Mouse (Mus musculus) liver, embryonic 11.5 days (tissue): Measurements from ENCODE around the gene Art4. TPM values are rescaled to one million over a fixed set of nuclear protein-coding genes. Genes with fewer than 3 reads are reported as not detected.

Experiments
- ATAC-seq: fragments of 200-750 bp; cut with Nextera tagmentation; replicated peaks from 2 replicates; pipeline ENCODE4 v1.8.0; 2017; ENCODE audit warnings: moderate number of reproducible peaks, mild to moderate bottlenecking, moderate TSS enrichment, moderate library complexity; ENCODE audit not compliant: low FRiP score
- DNase-seq: peaks from one replicate; pipeline ENCODE4 v3.0.0-alpha.2; 2017; ENCODE audit warnings: low spot score
- H3K27ac ChIP-seq: fragments of 300-500 bp; sonication (generic); 2 replicates; pipeline ENCODE4 v1.5.1; 2014; ENCODE audit warnings: mild to moderate bottlenecking, low read depth, low read length, control low read depth
- H3K27me3 ChIP-seq: fragments of 300-500 bp; sonication (generic); replicated peaks from 2 replicates; pipeline ENCODE4 v1.6.1; 2014; ENCODE audit warnings: low read length, mixed read lengths; ENCODE audit not compliant: control insufficient read depth, insufficient read depth
- H3K36me3 ChIP-seq: fragments of 300-500 bp; sonication (generic); 2 replicates; pipeline ENCODE4 v1.6.1; 2014; ENCODE audit warnings: mild to moderate bottlenecking, low read length, moderate library complexity, mixed read lengths; ENCODE audit not compliant: control insufficient read depth, insufficient read depth
- H3K4me1 ChIP-seq: fragments of 300-500 bp; sonication (generic); replicated peaks from 2 replicates; pipeline ENCODE4 v1.6.1; 2014; ENCODE audit warnings: low read length, mixed read lengths; ENCODE audit not compliant: control insufficient read depth, insufficient read depth
- H3K4me2 ChIP-seq: fragments of 300-500 bp; sonication (generic); 2 replicates; pipeline ENCODE4 v1.6.1; 2014; ENCODE audit warnings: mild to moderate bottlenecking, control low read depth, moderate library complexity
- H3K4me3 ChIP-seq: fragments of 300-500 bp; sonication (generic); 2 replicates; pipeline ENCODE4 v1.5.1; 2014; ENCODE audit warnings: low read depth, low read length, control low read depth
- H3K9ac ChIP-seq: fragments of 300-500 bp; sonication (generic); 2 replicates; pipeline ENCODE4 v1.6.1; 2014; ENCODE audit warnings: low read depth, low read length, control low read depth
- H3K9me3 ChIP-seq: fragments of 300-500 bp; sonication (generic); 2 replicates; pipeline ENCODE4 v1.6.1; 2016; ENCODE audit warnings: low read length, inconsistent platforms, mixed read lengths; ENCODE audit not compliant: control insufficient read depth
- WGBS: fragments of 180-500 bp; shearing (Covaris S2); extraction: QIAGEN DNeasy Blood & Tissue Kit; methylation state at CpG from one replicate; pipeline ENCODE4 v1.1.7; 2014; 5-methylcytosine and 5-hydroxymethylcytosine counted together
- polyA plus RNA-seq: library from polyadenylated mRNA; unstranded; fragments of >200 nt; fragmentation: Nextera tagmentation; extraction: Ambion mirVana; gene quantifications from 2 replicates; pipeline ENCODE4 v1.2.1, GENCODE M21; 2014

The Art4 gene
- polyA plus RNA-seq, 1 experiment from 2014 or later: 8.7 TPM

GRCm38 (mm10) chr6:136857873-136858260, 334 bp upstream of the Art4 start:
- DNase-seq: no peak
- peak; percentile 61 for ATAC-seq
- Histone ChIP-seq H3K4me2 (peak overlapping the region; percentile 61), H3K27me3 (no peaks in the 10 kb centered on the region), H3K27ac (peak overlapping the region; percentile 80), H3K36me3 (no peaks in the 10 kb centered on the region), H3K4me1 (peaks cover 37% of the 10 kb centered on the region), H3K4me3 (peak overlapping the region; percentile 60), H3K9ac (peak overlapping the region; percentile 63), H3K9me3 (no peaks in the 10 kb centered on the region)
- WGBS: 7% methylated on average over 11 of the region's 11 CpGs

GRCm38 (mm10) chr6:136856071-136856636, 1.4 kb downstream of the Art4 start:
- no peaks in the 10 kb centered on the region for H3K36me3 ChIP-seq
- H3K9ac ChIP-seq: peak overlapping the region; percentile 63
- H3K4me2 ChIP-seq: peak overlapping the region; percentile 61
- WGBS: 39% methylated on average over 14 of the region's 14 CpGs
- peaks cover 37% of the 10 kb centered on the region for H3K4me1 ChIP-seq
- peak overlapping the region; percentile 60 for H3K4me3 ChIP-seq
- H3K27me3 ChIP-seq: no peaks in the 10 kb centered on the region
- DNase-seq: no peak
- peak overlapping the region; percentile 62 for H3K27ac ChIP-seq
- no peaks in the 10 kb centered on the region for H3K9me3 ChIP-seq
- no peak for ATAC-seq

- Histone ChIP-seq H3K9ac (no peak overlapping the region), H3K27ac (no peak overlapping the region), H3K36me3 (no peaks in the 10 kb centered on the region), H3K9me3 (no peaks in the 10 kb centered on the region), H3K4me3 (peak overlapping the region; percentile 60), H3K4me2 (peak overlapping the region; percentile 61), H3K27me3 (no peaks in the 10 kb centered on the region), H3K4me1 (peaks cover 37% of the 10 kb centered on the region)
- no peak for DNase-seq
- no peak for ATAC-seq
- 29% methylated on average over 2 of the region's 2 CpGs for WGBS
Measured at GRCm38 (mm10) chr6:136855183-136855582, 2.4 kb downstream of the Art4 start.

GRCm38 (mm10) chr6:136854361-136854781, 3.2 kb downstream of the Art4 start:
- H3K4me2 ChIP-seq: peak overlapping the region; percentile 61
- H3K36me3 ChIP-seq: no peaks in the 10 kb centered on the region
- H3K27me3 ChIP-seq: no peaks in the 10 kb centered on the region
- no peak for DNase-seq
- ATAC-seq: no peak
- no peak overlapping the region for H3K9ac ChIP-seq
- H3K27ac ChIP-seq: no peak overlapping the region
- WGBS: 66% methylated on average over 11 of the region's 11 CpGs
- H3K4me1 ChIP-seq: peaks cover 42% of the 10 kb centered on the region
- H3K4me3 ChIP-seq: peak overlapping the region; percentile 60
- no peaks in the 10 kb centered on the region for H3K9me3 ChIP-seq

- H3K27ac ChIP-seq: no peak overlapping the region
- H3K9me3 ChIP-seq: no peaks in the 10 kb centered on the region
- H3K4me3 ChIP-seq: no peak overlapping the region
- no peaks in the 10 kb centered on the region for H3K27me3 ChIP-seq
- no peak for DNase-seq
- peaks cover 39% of the 10 kb centered on the region for H3K4me1 ChIP-seq
- H3K36me3 ChIP-seq: no peaks in the 10 kb centered on the region; the same call in 1 of the 2 replicates
- 32% methylated on average over 3 of the region's 3 CpGs for WGBS
- ATAC-seq: no peak
- H3K4me2 ChIP-seq: no peak overlapping the region
- H3K9ac ChIP-seq: no peak overlapping the region
Measured at GRCm38 (mm10) chr6:136852762-136853161, 4.8 kb downstream of the Art4 start.

- H3K4me3 ChIP-seq: no peak overlapping the region
- H3K9ac ChIP-seq: no peak overlapping the region
- no peaks in the 10 kb centered on the region for H3K27me3 ChIP-seq
- ATAC-seq (no peak), DNase-seq (no peak)
- no peaks in the 10 kb centered on the region; the same call in 1 of the 2 replicates for H3K36me3 ChIP-seq
- WGBS: 86% methylated on average over 4 of the region's 4 CpGs
- no peak overlapping the region for H3K27ac ChIP-seq
- peaks cover 38% of the 10 kb centered on the region for H3K4me1 ChIP-seq
- no peak overlapping the region for H3K4me2 ChIP-seq
- H3K9me3 ChIP-seq: no peaks in the 10 kb centered on the region
Measured at GRCm38 (mm10) chr6:136852348-136852747, 5.2 kb downstream of the Art4 start.

GRCm38 (mm10) chr6:136850267-136850666, 7.3 kb downstream of the Art4 start:
- WGBS: 62% methylated on average over 6 of the region's 6 CpGs
- Histone ChIP-seq H3K4me3 (no peak overlapping the region), H3K4me1 (peaks cover 29% of the 10 kb centered on the region), H3K9me3 (no peaks in the 10 kb centered on the region), H3K27me3 (no peaks in the 10 kb centered on the region), H3K9ac (0 out of 2 replicates have a peak overlapping the region, but pooled peaks have one; percentile 5), H3K4me2 (no peak overlapping the region), H3K27ac (peak overlapping the region; percentile 32; the same call in 1 of the 2 replicates), H3K36me3 (no peaks in the 10 kb centered on the region; the same call in 1 of the 2 replicates)
- DNase-seq (no peak), ATAC-seq (no peak)

GRCm38 (mm10) chr6:136848971-136849370, 8.6 kb downstream of the Art4 start:
- Histone ChIP-seq H3K27me3 (no peaks in the 10 kb centered on the region), H3K4me1 (peaks cover 20% of the 10 kb centered on the region), H3K4me3 (no peak overlapping the region)

GRCm38 (mm10) chr6:136848399-136848798, 9.1 kb downstream of the Art4 start:
- H3K4me2 ChIP-seq: peak overlapping the region; percentile 35
- peak overlapping the region; percentile 26; the same call in 1 of the 2 replicates for H3K9ac ChIP-seq
- WGBS: 65% methylated on average over 8 of the region's 8 CpGs
- ATAC-seq: peak; percentile 71
- DNase-seq: no peak
- peak overlapping the region; percentile 64 for H3K27ac ChIP-seq
- no peaks in the 10 kb centered on the region; the same call in 1 of the 2 replicates for H3K36me3 ChIP-seq
- H3K4me1 ChIP-seq: peaks cover 20% of the 10 kb centered on the region
- H3K27me3 ChIP-seq: no peaks in the 10 kb centered on the region
- no peak overlapping the region for H3K4me3 ChIP-seq
- no peaks in the 10 kb centered on the region for H3K9me3 ChIP-seq

More at GRCm38 (mm10) chr6:136848971-136849370, 8.6 kb downstream of the Art4 start:
- Histone ChIP-seq H3K9me3 (no peaks in the 10 kb centered on the region), H3K9ac (peak overlapping the region; percentile 26; the same call in 1 of the 2 replicates), H3K4me2 (peak overlapping the region; percentile 35; the same call in 1 of the 2 replicates), H3K36me3 (no peaks in the 10 kb centered on the region; the same call in 1 of the 2 replicates), H3K27ac (peak overlapping the region; percentile 64; the same call in 1 of the 2 replicates)
- WGBS: 78% methylated on average over 5 of the region's 5 CpGs
- ATAC-seq (no peak), DNase-seq (no peak)
